Mouse (Mus musculus): ENCODE data around the gene Slc17a3. TPM values are rescaled to one million over a fixed set of nuclear protein-coding genes. Genes with fewer than 3 reads are reported as not detected.

Gene Slc17a3
- polyA plus RNA-seq, 1 experiment, result not detected

DNA sequence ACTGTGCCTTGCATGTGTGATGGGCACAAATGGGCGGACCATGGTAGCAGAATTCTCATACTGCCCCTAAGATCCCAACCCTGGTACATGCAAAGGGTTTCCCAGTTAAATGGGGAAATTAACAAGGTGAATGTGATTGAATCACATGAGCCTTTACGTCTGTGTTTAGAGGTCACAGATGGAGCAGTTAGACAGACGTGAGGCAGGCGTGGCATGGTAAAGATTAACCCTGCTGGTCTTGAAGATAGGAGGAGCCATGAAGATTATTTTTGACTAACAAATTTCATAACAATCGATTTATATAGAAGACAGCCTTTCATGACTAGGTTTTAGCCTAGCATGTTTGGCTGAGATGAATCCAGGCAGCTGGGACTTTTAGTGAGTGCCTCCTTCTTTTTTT is 33.9 kb downstream of the Slc17a3 start:
- Histone ChIP-seq H3K36me3 (ENCODE audit: control insufficient read depth, insufficient read depth, low read length) (no peaks in the 10 kb centered on the region), H3K4me1 (ENCODE audit: control insufficient read depth, insufficient read depth, insufficient read length, low read length) (no peaks in the 10 kb centered on the region), H3K27ac (ENCODE audit: insufficient read depth, low read depth, low read length) (no peak overlapping the region), H3K27me3 (ENCODE audit: control insufficient read depth, insufficient read depth, low read length) (no peaks in the 10 kb centered on the region), H3K4me3 (ENCODE audit: low read depth, low read length) (no peak overlapping the region)
- 36% methylated on average over 5 of the region's 5 CpGs for WGBS
- TF ChIP-seq POLR2A (IDR thresholded peaks at IDR 0.05; ENCODE audit: low read depth, low read length) (no peak), CTCF (IDR thresholded peaks at IDR 0.05; ENCODE audit: extremely low read depth, insufficient read length, insufficient replicate concordance, low read depth, low read length) (no peak)

DNA sequence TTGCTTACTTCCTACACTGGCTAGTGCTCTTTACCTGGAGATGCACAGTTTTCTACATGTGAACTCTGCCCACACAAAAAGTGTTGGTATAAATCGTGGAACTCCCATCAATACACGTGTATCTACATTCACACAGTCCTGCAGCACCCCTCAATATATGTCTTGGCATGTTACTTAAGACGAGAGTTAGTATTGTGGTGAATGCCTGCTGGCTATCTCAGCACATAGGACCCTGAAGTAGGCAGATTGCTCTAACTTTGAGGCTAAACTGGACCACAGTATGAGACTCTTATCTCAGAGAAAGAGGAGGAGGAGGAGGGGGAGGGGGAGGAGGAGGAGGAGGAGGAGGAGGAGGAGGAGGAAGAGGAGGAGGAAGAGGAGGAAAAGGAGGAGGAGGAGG is 39.9 kb downstream of the Slc17a3 start:
- Histone ChIP-seq H3K4me1 (ENCODE audit: control insufficient read depth, insufficient read depth, insufficient read length, low read length) (no peaks in the 10 kb centered on the region), H3K36me3 (ENCODE audit: control insufficient read depth, insufficient read depth, low read length) (no peaks in the 10 kb centered on the region), H3K27ac (ENCODE audit: insufficient read depth, low read depth, low read length) (no peak overlapping the region), H3K27me3 (ENCODE audit: control insufficient read depth, insufficient read depth, low read length) (no peaks in the 10 kb centered on the region), H3K4me3 (ENCODE audit: low read depth, low read length) (no peak overlapping the region)
- TF ChIP-seq CTCF (IDR thresholded peaks at IDR 0.05; ENCODE audit: extremely low read depth, insufficient read length, insufficient replicate concordance, low read depth, low read length) (no peak), POLR2A (IDR thresholded peaks at IDR 0.05; ENCODE audit: low read depth, low read length) (no peak)
- WGBS, result 63% methylated on average over 3 of the region's 3 CpGs

DNA sequence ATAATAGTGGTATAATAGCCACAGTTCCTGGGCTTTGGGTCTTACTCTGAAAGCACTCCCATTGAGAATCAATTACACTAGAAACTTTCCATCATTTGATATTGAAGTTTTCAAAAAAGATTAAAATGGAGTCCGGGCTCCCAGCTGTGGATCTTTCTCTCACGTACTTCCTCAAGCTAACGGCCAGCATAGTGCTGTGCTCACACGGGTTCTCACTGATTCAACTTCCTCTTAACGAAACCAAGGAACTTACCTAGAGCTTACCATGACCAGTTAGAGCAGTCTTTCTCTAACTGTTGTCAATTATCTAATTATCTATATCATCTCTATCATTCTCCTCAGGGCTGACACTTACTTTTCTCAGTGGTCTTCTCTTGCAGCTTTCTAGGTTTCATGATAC is 40.4 kb downstream of the Slc17a3 start:
- no peaks in the 10 kb centered on the region for H3K27me3 ChIP-seq (ENCODE audit: control insufficient read depth, insufficient read depth, low read length)
- WGBS, result 69% methylated on average over 5 of the region's 5 CpGs
- TF ChIP-seq POLR2A (IDR thresholded peaks at IDR 0.05; ENCODE audit: low read depth, low read length), result no peak
- no peak for TF ChIP-seq CTCF (IDR thresholded peaks at IDR 0.05; ENCODE audit: extremely low read depth, insufficient read length, insufficient replicate concordance, low read depth, low read length)
- no peak overlapping the region for H3K27ac ChIP-seq (ENCODE audit: insufficient read depth, low read depth, low read length)
- no peaks in the 10 kb centered on the region for H3K36me3 ChIP-seq (ENCODE audit: control insufficient read depth, insufficient read depth, low read length)
- no peak overlapping the region for H3K4me3 ChIP-seq (ENCODE audit: low read depth, low read length)
- no peaks in the 10 kb centered on the region for H3K4me1 ChIP-seq (ENCODE audit: control insufficient read depth, insufficient read depth, insufficient read length, low read length)

GRCm38 (mm10) chr13:23885540-23885939 is 46.3 kb downstream of the Slc17a3 start:
- H3K4me3 ChIP-seq (ENCODE audit: low read depth, low read length), result no peak overlapping the region
- no peak overlapping the region for H3K27ac ChIP-seq (ENCODE audit: insufficient read depth, low read depth, low read length)
- no peaks in the 10 kb centered on the region for H3K36me3 ChIP-seq (ENCODE audit: control insufficient read depth, insufficient read depth, low read length)
- TF ChIP-seq CTCF (IDR thresholded peaks at IDR 0.05; ENCODE audit: extremely low read depth, insufficient read length, insufficient replicate concordance, low read depth, low read length), result peak; percentile 18; the same call in 1 of the 2 replicates
- no peak for TF ChIP-seq POLR2A (IDR thresholded peaks at IDR 0.05; ENCODE audit: low read depth, low read length)
- 33% methylated on average over 2 of the region's 2 CpGs for WGBS
- no peaks in the 10 kb centered on the region for H3K4me1 ChIP-seq (ENCODE audit: control insufficient read depth, insufficient read depth, insufficient read length, low read length)
- no peaks in the 10 kb centered on the region for H3K27me3 ChIP-seq (ENCODE audit: control insufficient read depth, insufficient read depth, low read length)

DNA sequence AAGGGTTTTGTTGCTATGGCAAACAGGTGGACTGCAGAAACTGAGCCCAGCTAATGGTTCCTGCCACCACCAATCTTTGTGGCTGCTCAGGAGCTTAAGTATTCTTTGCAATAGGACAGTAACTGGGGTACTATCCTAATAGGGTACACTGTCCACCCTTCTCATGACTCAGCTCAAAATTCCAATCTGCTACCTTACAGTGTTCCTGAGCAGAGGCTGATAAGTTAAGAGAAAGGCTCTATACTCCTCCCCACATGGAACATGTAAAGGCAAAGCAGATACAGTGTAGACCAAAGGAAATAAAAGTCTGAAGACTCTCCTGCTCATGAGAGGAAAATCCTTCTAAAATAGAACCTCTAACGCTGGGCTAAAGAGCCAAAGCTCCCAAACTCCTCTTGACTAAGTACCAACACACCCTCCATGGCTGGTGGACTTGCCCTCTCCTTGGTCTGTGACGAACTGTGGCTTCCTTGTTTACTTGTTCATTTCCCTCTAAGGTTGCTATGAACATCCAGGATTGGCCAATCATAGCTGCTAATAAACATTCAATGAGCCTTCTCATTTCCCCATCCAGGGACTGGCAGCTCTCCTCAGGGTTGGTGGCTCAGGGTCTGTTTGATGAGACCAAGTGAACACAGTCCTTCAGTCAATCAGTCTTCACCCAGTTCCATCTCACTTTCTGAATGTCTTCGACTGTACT is 47.9 kb downstream of the Slc17a3 start:
- TF ChIP-seq CTCF (IDR thresholded peaks at IDR 0.05; ENCODE audit: extremely low read depth, insufficient read length, insufficient replicate concordance, low read depth, low read length) (no peak), POLR2A (IDR thresholded peaks at IDR 0.05; ENCODE audit: low read depth, low read length) (no peak)
- Histone ChIP-seq H3K27ac (ENCODE audit: insufficient read depth, low read depth, low read length) (no peak overlapping the region), H3K27me3 (ENCODE audit: control insufficient read depth, insufficient read depth, low read length) (no peaks in the 10 kb centered on the region), H3K4me3 (ENCODE audit: low read depth, low read length) (no peak overlapping the region), H3K36me3 (ENCODE audit: control insufficient read depth, insufficient read depth, low read length) (no peaks in the 10 kb centered on the region), H3K4me1 (ENCODE audit: control insufficient read depth, insufficient read depth, insufficient read length, low read length) (no peaks in the 10 kb centered on the region)
- WGBS, result 65% methylated on average over 3 of the region's 3 CpGs

DNA sequence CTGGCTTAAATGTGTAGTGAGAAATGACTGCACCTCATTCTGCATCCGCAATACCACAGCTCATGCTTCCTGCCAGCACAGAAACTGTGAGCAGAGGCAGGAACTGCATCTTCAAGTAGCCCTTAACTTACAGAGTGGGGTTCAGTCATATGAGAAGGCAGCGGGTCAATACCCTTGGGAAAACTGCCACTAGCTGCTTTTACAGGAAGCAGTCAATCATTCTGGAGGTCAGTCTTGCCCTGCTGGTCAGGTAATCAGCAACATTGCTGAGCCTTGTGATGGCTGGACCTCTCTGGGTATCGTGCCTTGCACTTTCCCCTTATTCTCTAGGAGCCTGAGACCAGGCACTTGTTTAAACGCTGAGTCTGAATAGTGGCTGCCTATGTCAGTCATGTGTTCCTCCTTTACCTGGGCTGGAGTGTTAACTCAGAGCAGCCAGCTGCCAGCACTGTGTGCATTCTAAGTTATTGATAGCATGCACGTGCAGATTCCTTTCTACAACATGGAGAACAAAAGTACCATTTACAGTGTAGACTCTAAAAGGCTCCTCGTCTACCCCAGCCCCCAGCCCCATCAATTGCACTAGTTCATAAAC is 49.9 kb downstream of the Slc17a3 start:
- Histone ChIP-seq H3K27ac (ENCODE audit: insufficient read depth, low read depth, low read length) (no peak overlapping the region), H3K27me3 (ENCODE audit: control insufficient read depth, insufficient read depth, low read length) (no peaks in the 10 kb centered on the region), H3K4me1 (ENCODE audit: control insufficient read depth, insufficient read depth, insufficient read length, low read length) (no peaks in the 10 kb centered on the region), H3K4me3 (ENCODE audit: low read depth, low read length) (no peak overlapping the region), H3K36me3 (ENCODE audit: control insufficient read depth, insufficient read depth, low read length) (no peaks in the 10 kb centered on the region)
- TF ChIP-seq POLR2A (IDR thresholded peaks at IDR 0.05; ENCODE audit: low read depth, low read length) (no peak), CTCF (IDR thresholded peaks at IDR 0.05; ENCODE audit: extremely low read depth, insufficient read length, insufficient replicate concordance, low read depth, low read length) (no peak)
- 78% methylated on average over 6 of the region's 6 CpGs for WGBS

- TF ChIP-seq POLR2A (IDR thresholded peaks at IDR 0.05; ENCODE audit: low read depth, low read length), result no peak
- TF ChIP-seq CTCF (IDR thresholded peaks at IDR 0.05; ENCODE audit: extremely low read depth, insufficient read length, insufficient replicate concordance, low read depth, low read length), result no peak
- 63% methylated on average over 9 of the region's 9 CpGs for WGBS
Measured at GRCm38 (mm10) chr13:23892592-23893268, 53.5 kb downstream of the Slc17a3 start.

More at GRCm38 (mm10) chr13:23892592-23893268, 53.5 kb downstream of the Slc17a3 start:
- no peaks in the 10 kb centered on the region for H3K4me1 ChIP-seq (ENCODE audit: control insufficient read depth, insufficient read depth, insufficient read length, low read length)
- H3K27me3 ChIP-seq (ENCODE audit: control insufficient read depth, insufficient read depth, low read length), result no peaks in the 10 kb centered on the region
- H3K4me3 ChIP-seq (ENCODE audit: low read depth, low read length), result no peak overlapping the region
- H3K36me3 ChIP-seq (ENCODE audit: control insufficient read depth, insufficient read depth, low read length), result peaks cover 3% of the 10 kb centered on the region
- no peak overlapping the region for H3K27ac ChIP-seq (ENCODE audit: insufficient read depth, low read depth, low read length)

Data from small intestine, adult 2 months (tissue).